ENCODE assay signal across 32 mouse cellular contexts in genomic region chr4:40573300-40573699, GRCm38 (mm10).
"Had no signal": no experiment of that assay in that cellular context is flagged by ENCODE, and none has a peak within 500 bp of the region (broad histone marks: within the 10 kb centered on the region; RNA-seq: fewer than 3 reads in every experiment).

No protein-coding gene starts in this region.

- H3K9me3 ChIP-seq: limb, embryonic 10.5 days; limb, embryonic 12.5 days; limb, embryonic 13.5 days; limb, embryonic 15.5 days; liver, embryonic 12.5 days; liver, embryonic 13.5 days; liver, embryonic 15.5 days; lung, embryonic 15.5 days; midbrain, embryonic 10.5 days; midbrain, embryonic 12.5 days; midbrain, embryonic 13.5 days; midbrain, embryonic 15.5 days; neural tube, embryonic 12.5 days had no signal

- H3K27me3 ChIP-seq: limb, embryonic 12.5 days; limb, embryonic 13.5 days; limb, embryonic 15.5 days; liver, embryonic 12.5 days; liver, embryonic 13.5 days; liver, embryonic 15.5 days; lung, embryonic 15.5 days; megakaryocyte, embryonic 14.5 days; midbrain, embryonic 12.5 days; midbrain, embryonic 13.5 days; midbrain, embryonic 15.5 days; neural tube, embryonic 12.5 days had no signal

- H3K4me2 ChIP-seq: limb, embryonic 12.5 days; limb, embryonic 13.5 days; limb, embryonic 15.5 days; liver, embryonic 11.5 days; liver, embryonic 12.5 days; liver, embryonic 13.5 days; liver, embryonic 15.5 days; lung, embryonic 14.5 days; lung, embryonic 15.5 days; midbrain, embryonic 11.5 days; midbrain, embryonic 12.5 days; midbrain, embryonic 13.5 days; midbrain, embryonic 15.5 days; neural tube, embryonic 12.5 days had no signal

- H3K4me1 ChIP-seq: limb, embryonic 10.5 days; limb, embryonic 12.5 days; limb, embryonic 13.5 days; limb, embryonic 15.5 days; liver, embryonic 12.5 days; liver, embryonic 13.5 days; liver, embryonic 15.5 days; lung, embryonic 15.5 days; megakaryocyte, embryonic 14.5 days; midbrain, embryonic 10.5 days; midbrain, embryonic 12.5 days; midbrain, embryonic 13.5 days; midbrain, embryonic 15.5 days; neural tube, embryonic 12.5 days had no signal

- DNase-seq: left cerebral cortex, postnatal 4 days; liver; liver, embryonic 13.5 days; liver, postnatal 0 days; lung, adult 18-20 months; lung, adult 2 months; lung, embryonic 14.5 days; lung, postnatal 10 days; lung, postnatal 14 days; lung, postnatal 36 days; lung, postnatal 4 days; midbrain, embryonic 14.5 days had no signal

- H3K27ac ChIP-seq: limb, embryonic 10.5 days; limb, embryonic 12.5 days; limb, embryonic 13.5 days; limb, embryonic 15.5 days; liver, embryonic 12.5 days; liver, embryonic 13.5 days; liver, embryonic 14.5 days; liver, embryonic 15.5 days; lung, embryonic 15.5 days; macrophage; midbrain, embryonic 10.5 days; midbrain, embryonic 12.5 days; midbrain, embryonic 13.5 days; midbrain, embryonic 15.5 days; neural tube, embryonic 12.5 days had no signal

- H3K9ac ChIP-seq: limb, embryonic 12.5 days; limb, embryonic 13.5 days; limb, embryonic 15.5 days; liver, embryonic 12.5 days; liver, embryonic 13.5 days; liver, embryonic 14.5 days; liver, embryonic 15.5 days; liver, postnatal 0 days; lung, embryonic 14.5 days; lung, embryonic 15.5 days; midbrain, embryonic 12.5 days; midbrain, embryonic 13.5 days; midbrain, embryonic 15.5 days; neural tube, embryonic 12.5 days had no signal

- H3K36me3 ChIP-seq: limb, embryonic 10.5 days; limb, embryonic 12.5 days; limb, embryonic 13.5 days; limb, embryonic 15.5 days; liver, embryonic 12.5 days; liver, embryonic 13.5 days; liver, embryonic 15.5 days; lung, embryonic 15.5 days; midbrain, embryonic 10.5 days; midbrain, embryonic 12.5 days; midbrain, embryonic 13.5 days; midbrain, embryonic 15.5 days; neural tube, embryonic 12.5 days had no signal

- H3K4me3 ChIP-seq: limb, embryonic 10.5 days; limb, embryonic 12.5 days; limb, embryonic 13.5 days; limb, embryonic 15.5 days; liver, embryonic 12.5 days; liver, embryonic 13.5 days; liver, embryonic 15.5 days; lung, embryonic 15.5 days; megakaryocyte, embryonic 14.5 days; midbrain, embryonic 10.5 days; midbrain, embryonic 12.5 days; midbrain, embryonic 13.5 days; midbrain, embryonic 15.5 days; myocyte; neural tube, embryonic 12.5 days had no signal

- ATAC-seq: liver, embryonic 12.5 days; liver, postnatal 0 days; lung, postnatal 0 days; midbrain, embryonic 13.5 days; midbrain, embryonic 15.5 days; midbrain, embryonic 16.5 days had no signal
